Mouse (Mus musculus) T-helper 17 cell (primary cell): ENCODE data around the gene Mcpt4.
"Not testable (repeated sequence)": the region's sequence is repeated elsewhere in the genome, so short reads cannot be mapped to it uniquely, and the experiment has no call there.

Experiments used
- in situ Hi-C, 2 experiments: fragments of 300-600 bp; cut with MboI, MseI; formaldehyde crosslinking; loops; 1 replicate in 1 of 2; 2 replicates in 1 of 2; pipeline ENCODE4 v1.15.1; 2025; ENCODE audit warnings: high pct_unique_total_duplicates in 2 of 2

Mcpt4 gene

DNA sequence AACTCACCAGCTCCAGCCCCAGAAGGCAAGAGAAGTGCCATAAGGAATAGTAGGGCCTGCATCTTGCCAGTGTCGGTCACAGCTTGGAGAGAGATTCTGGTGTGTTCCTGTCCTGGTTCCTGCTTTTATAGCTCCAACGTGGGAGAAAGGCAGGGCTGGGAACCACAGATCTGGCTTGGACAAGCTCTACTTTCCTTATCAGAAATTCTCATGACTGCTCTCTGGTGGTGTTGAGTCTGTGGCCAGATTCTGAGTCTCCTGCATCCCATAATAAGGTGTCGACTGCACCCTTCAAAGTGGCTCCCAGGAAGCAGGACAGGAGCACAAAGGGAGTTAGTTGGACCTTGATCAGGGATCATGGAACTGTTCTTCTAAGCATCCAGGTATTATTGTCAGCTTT, at the start of gene Mcpt4:
Gene Mcpt4 (minus strand): TSS at position 101 of the 400 bp plus-strand sequence.
- in situ Hi-C loops = not testable (repeated sequence)

DNA sequence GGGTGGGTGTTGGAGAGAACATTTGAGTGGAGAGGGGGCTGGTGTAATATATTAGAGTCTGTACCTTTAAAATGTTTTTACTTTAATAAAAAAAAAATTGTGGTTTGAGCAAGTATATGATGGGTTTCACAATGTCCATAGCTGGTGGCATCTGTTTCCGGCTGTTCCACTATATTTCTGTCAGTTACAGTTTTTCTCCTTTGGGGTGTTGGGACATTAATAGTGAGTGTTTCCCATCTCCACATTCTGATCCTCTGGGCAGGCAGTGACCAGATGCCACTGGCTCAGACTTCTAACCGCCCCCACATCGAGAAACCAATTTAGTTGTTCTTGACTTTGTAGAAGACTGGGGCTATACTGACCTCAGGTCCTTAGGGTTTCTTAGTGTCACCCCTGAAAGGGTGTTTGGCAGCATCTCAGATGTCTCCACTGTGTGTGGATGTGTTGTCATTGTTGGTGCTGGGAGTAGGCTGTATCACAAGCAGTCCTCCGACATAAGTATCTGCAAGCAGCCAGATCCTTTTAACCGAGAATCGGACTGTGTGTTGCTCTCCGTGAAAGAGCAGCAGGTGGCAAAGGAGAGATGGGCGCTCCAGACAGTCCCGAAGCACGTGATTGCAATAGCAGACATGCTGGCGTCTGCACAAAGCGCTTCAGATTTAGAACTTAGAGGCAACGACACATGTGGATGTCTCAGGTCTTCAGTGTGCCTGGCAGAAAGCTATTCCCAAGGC, 43.5 kb upstream of the Mcpt4 start:
- in situ Hi-C loops = no loop called here

DNA sequence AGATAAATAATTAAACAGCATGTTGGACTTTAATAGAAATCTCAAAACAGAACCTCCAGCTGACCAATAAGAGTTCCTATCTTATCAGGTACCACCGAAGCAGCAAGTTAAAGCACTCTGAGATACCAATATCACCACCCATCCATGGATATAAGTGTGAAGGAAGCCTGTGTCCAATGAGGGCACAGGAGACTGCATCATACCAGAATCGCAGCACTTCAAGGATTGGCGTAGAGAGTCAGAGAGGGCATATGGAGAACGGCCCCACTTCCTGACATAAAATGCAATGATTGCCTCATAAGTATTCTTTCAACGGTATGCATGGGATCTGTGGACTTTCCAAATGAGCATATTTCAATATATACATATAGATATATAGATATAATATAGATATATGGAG, 42.9 kb upstream of the Mcpt4 start:
- in situ Hi-C loops = no loop called here

DNA sequence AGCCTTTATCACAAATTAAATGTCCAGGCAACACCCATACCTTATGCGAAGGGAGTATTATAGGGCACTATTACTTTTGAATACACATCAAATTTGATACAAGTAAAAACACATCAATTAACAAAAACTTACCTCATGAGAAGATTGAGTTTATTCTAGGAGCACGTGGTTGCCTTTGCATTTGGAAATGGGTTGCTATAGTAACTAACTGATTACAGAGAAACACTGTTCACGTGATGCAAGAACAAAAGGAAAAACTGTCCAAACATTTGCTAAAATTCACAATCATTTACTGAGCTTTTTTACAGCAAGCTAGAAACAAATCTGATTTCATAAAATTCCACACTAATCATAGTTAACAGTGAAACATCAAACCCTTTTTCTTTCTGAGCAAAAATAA, 41.3 kb upstream of the Mcpt4 start:
- in situ Hi-C loops = no loop called here

DNA sequence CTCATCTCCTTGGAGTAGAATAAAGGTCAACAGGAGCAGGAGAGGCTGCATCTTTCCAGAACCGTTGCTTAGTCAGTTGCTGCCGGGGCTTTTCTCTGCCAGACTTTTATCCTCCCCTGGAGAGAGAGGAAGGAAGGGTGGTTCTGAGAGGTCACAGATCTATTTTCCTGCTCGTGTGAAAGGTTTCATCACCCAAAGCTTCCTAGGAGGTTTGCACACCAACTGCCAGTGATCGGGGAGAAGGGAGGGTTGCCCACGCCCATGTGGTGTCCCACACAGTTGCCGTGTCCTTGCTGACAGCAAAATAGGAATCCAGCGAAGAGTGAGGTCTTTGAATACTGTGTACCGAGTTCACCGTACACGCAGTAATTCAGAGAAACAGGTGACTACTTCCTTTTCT, 40.3 kb upstream of the Mcpt4 start, which contains the start of gene Ctsg:
Gene Ctsg (minus strand): TSS at position 189 of the 400 bp plus-strand sequence.
- in situ Hi-C loops = no loop called here

DNA sequence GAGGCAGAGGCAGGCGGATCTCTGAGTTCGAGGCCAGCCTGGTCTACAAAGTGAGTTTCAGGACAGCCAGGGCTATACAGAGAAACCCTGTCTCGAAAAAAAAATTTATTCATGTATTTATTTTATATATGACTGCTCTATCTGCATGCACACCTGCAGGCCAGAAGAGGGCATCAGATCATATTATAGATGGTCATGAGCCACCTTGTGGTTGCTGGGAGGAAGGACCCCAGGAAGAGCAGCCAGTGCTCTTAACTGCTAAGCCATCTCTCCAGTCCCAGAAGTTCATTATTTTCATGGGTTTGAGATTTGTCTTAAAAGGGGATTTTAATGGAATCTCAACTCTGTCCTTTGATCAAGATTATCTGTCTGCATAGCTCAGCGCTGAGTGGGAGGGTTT, 36.8 kb upstream of the Mcpt4 start:
- in situ Hi-C loops = loop anchor here in 1 of 2 experiments (10.0 kb wide), 2 partner anchors 64 to 164 kb away; partner anchors contain the start of gene Mcpt9

DNA sequence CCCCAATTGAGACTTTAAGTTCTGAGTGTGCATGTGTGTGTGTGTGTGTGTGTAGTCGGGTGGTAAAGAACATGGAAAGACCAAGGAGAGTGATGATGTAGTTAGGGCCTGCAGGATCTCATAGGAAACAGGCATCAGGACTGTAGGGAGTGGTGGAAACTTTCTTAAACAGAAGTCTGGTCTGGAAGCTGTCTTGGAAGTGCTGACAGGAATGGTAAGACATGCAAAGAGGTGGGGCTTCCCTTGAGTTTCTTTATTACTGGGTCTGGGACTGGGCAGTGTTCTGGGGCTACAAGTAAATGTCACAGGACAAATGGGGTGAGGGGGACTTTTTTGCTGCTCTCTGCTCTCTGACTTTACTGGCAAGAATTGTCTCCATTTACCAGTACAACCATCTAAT, 35.5 kb upstream of the Mcpt4 start:
- in situ Hi-C loops = loop anchor here in 1 of 2 experiments (10.0 kb wide), 2 partner anchors 63 to 163 kb away; partner anchors contain the start of gene Mcpt9

DNA sequence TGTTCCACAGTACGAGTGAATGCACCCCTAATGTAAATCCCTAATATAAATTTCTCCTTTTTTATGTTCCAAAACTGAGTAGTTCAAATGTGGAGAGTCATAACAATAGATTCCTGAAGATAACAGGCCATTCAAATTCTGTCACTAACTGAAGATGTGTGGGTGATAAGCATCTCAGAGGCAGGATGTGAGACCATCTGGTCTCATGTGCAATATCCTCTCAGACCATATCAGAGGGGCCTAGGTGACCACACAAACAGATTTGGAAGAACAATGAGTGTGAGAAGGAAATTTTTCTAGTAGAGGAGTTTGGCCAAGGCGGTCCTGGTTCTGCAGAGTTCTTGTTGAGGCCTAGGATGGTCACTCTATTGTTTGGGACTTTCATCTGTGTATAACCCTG, 31.2 kb upstream of the Mcpt4 start:
- in situ Hi-C loops = loop anchor here in 1 of 2 experiments (10.0 kb wide), 2 partner anchors 59 to 159 kb away; partner anchors contain the start of gene Mcpt9

DNA sequence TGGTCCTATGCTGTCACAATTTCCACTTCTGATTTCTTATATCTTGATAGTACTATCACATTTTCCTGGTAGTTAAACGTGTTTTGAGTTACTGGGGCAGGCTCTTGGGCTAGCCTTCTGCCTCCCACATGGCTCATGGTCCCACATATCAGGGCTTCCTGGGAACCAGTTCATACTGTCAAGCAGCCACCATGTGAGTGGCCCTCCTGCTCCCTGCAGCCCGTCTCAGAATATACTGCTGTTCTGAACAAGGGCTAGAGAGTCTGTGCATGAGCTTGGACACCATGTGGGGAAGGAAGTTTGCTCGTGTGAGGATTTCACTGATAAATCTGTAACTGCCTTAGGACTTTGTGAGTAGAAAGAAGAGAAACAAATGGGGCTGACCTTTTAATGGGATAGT, 24.6 kb upstream of the Mcpt4 start:
- in situ Hi-C loops = no loop called here

DNA sequence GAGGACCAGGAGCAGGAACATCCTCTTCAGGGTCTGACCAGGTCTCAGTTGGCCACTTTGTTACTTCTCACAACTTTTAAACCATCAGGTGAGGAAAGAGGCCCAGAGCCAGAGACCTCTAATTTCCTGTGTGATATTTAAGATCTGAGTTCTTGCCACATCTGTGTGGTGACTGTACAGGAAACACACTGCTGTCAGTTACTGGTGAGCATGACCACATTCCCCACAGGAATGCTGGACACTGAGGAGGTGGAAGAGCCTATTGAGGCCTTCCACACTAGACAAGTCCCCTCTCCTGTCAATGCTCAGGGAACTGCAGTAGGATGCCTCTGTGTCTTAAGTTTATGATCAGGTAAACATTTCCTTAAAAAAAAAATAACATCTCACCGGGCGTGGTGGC, 23.1 kb upstream of the Mcpt4 start, which contains the start of gene Mcpt8:
Gene Mcpt8 (minus strand): TSS at position 107 of the 400 bp plus-strand sequence.
- in situ Hi-C loops = no loop called here

DNA sequence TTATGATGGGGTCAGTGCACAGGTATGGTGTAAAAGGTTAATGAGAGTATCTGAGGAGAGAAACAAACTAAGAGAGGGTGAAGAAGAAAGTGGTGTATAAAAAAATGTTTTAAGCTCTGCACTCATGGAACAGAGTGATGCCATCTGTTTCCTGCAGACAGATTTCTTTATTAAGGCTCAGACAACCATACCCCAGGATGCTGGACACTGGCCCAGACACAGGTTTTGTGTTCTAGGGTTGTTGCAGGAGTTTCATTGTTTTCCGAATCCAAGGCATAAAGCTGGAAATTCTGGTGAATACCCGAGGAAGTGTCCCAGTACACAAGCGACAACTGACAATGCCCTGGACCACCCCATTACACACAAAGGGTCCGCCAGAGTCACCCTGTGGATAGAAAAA, 19.9 kb upstream of the Mcpt4 start:
- in situ Hi-C loops = no loop called here

DNA sequence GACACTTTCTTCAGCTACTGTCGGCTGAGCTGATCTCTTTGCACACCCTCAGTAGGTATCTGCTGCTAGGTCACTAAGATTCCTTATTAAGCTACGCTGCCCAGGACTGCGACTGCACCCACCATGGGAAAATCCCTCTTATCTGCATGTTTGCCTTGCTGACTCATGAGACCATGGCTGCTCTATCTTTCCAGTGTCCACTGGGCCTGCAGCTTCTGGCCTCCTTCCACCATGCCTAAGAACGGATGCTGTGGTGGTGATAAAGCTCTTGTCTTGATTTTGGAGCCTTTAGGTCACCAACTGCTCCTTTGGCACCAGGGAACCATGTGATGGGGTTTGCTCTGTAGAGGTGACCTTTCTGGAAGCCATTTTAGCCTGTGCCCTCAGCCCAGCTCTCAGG, 4.4 kb downstream of the Mcpt4 start:
- in situ Hi-C loops = no loop called here

DNA sequence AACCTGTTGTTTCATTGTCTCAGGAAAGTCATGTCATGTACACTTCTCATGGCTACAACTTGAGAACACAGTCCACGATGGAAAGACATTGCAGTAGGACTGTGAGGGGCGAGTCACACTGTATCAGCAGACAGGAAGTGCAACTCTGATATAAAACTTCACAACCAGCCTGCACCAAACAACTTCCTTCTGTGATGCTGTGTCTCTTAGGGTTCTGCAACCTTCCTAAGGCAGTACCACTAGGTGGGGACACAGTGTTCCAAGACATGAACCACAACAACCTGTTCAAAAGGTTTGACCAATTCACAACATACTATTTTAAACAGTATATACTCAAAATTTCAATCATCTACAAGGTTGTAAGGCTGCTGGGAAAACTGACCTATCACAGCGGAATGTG, 6.7 kb downstream of the Mcpt4 start:
- in situ Hi-C loops = no loop called here

DNA sequence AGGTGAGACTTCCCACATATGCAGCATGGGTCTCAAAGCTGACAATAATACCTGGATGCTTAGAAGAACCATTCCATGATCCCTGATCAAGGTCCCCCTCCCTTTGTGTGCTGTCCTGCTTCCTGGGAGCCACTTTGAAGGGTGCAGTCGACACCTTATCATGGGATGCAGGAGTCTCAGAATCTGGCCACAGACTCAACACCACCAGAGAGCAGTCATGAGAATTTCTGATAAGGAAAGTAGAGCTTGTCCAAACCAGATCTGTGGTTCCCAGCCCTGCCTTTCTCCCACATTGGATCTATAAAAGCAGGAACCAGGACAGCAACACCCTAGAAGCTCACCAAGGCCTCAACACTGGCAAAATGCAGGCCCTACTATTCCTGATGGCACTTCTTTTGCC, 20.3 kb downstream of the Mcpt4 start, which contains the start of gene Mcpt2:
Gene Mcpt2 (plus strand): TSS at position 250 of the 400 bp plus-strand sequence.
- in situ Hi-C loops = not testable (repeated sequence)

DNA sequence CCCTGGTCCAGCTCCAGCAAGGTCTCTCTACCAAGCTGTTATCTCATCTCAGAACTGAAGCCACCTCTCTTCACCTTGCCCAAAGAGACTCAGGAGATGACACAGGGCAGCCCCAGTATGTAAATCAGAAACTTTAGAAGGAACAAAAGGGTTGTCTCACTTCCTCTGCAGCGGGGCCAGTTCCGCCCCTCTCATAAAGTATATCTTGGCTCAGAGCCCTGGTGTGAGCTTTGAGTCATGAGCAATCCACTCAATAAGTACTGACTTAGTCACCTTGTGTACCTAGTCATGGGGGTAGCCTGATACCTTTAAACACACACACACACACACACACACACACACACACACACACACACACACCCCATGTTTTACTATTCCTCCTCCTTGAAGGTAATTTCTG, 27.7 kb downstream of the Mcpt4 start:
- in situ Hi-C loops = loop anchor here in 1 of 2 experiments (10.0 kb wide), 1 partner anchor 60 kb away; no protein-coding TSS in a partner anchor

DNA sequence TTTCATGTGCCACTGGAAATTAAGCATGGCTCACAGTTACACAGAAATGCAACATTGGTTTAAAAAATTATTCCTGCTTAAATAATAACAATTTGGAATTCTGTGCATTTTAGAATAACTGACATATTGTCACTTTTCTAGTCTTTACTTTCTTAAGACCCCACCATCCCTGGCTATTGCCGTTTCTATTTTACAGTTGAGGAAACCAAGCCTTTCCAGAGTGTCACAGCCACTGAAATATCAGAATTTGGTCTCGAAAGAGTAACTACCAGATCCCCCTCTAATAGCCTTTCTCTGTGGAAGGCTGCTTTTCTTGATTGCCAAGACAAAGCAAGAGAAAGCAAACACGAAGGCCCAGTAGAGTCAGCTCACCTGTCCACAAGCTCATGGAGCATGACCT, 31.7 kb downstream of the Mcpt4 start, which contains the start of gene Mcpt9:
Gene Mcpt9 (minus strand): TSS at position 101 of the 400 bp plus-strand sequence.
- in situ Hi-C loops = loop anchor here in 1 of 2 experiments (10.0 kb wide), 1 partner anchor 64 kb away; no protein-coding TSS in a partner anchor

DNA sequence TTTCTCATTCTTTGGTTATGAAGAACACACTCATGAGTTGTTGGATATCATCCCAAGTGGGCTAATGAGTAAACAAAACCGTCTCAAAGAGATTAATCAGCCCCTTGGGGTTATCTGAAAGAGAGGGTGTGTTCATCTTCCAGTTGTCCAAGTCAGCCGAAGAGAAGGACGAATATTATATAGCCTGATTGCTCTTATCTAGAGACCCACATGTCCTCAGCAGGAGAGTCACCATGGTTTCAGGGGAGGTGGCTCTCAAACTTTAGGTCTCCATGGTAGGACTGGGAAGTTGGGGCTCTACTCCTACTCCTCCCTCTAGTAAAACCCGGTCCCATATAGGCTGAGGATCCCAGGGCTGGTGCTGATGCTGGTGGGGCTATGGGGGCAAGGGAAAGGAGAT, 40.8 kb downstream of the Mcpt4 start:
- in situ Hi-C loops = not testable (repeated sequence)

DNA sequence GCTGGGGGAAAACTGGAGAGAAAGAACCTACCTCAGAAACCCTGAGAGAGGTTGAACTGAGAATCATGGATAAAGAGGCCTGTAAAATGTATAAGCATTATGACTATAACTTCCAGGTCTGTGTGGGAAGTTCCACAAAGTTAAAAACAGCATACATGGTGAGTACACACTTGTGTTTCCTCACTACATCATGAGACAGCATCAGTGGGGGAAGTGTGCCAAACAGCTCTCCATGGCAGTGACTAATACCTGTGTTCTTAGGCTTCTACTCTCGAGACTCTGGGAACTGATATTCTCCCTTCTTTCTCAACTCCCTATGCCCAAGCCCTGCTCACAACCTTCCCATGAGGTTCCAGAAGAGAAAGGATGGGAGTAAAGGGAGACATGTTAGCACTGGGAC, 42.7 kb downstream of the Mcpt4 start:
- in situ Hi-C loops = no loop called here

DNA sequence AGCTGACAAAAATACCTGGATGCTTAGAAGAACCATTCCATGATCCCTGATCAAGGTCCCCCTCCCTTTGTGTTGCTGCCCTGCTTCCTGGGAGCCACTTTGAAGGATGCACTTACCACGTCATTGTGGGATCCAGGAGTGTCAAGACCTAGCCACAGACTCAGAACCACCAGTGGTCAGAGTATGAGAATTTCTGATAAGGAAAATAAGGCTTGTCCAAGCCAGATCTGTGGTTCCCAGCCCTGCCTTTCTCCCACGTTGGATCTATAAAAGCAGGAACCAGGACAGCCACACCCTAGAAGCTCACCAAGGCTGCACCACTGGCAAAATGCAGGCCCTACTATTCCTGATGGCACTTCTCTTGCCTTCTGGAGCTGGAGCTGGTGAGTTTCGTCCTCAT, 44.4 kb downstream of the Mcpt4 start, which contains the start of gene Mcpt1:
Gene Mcpt1 (plus strand): TSS at position 301 of the 400 bp plus-strand sequence.
- in situ Hi-C loops = not testable (repeated sequence)

DNA sequence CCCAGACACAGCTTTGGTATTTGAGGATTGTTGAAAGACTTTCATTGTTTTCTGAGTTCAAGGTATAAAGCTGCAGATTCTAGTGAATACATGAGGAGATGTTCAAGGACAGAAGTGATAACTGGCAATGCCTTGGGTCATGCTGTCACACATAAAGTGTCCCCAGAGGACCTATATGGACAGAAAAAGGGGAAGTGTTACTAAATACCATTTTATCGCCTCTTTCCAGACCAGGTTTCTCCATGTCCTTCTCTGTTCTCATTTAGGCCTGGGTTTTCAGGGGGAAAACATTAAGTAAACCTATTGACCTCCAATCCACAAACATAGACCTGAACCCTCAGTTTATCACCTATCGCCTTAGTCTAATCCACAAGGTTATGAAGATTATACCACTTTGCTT, 48.2 kb downstream of the Mcpt4 start:
- in situ Hi-C loops = no loop called here

DNA sequence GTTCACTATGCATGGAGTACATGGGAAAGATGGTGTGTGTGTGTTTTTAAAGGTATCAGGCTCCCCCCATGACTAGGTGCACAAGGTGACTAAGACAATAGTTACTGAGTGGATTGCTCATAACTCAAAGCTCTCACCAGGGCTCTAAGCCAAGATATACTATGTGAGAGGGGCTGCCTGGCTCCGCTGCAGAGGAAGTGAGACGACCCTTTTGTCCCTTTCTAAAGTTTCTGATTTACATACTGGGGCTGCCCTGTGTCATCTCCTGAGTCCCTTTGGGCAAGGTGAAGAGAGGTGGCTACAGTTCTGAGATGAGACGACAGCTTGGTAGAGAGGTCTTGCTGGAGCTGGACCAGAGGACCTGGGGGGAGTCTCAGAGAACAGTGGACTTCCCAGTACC, 49.0 kb downstream of the Mcpt4 start:
- in situ Hi-C loops = no loop called here
